Mouse (Mus musculus) neural tube, embryonic 15.5 days (tissue): Measurements from ENCODE around the gene Prpf6. TPM values are rescaled to one million over a fixed set of nuclear protein-coding genes. Genes with fewer than 3 reads are reported as not detected.
A peak's percentile ranks its signal among the peaks of the same experiment; 100 is the strongest.

Experiments
- ATAC-seq: fragments of 200-750 bp; cut with Nextera tagmentation; 2 replicates; pipeline ENCODE4 v1.8.0; 2017; ENCODE audit warnings: mild to moderate bottlenecking, moderate TSS enrichment, moderate library complexity; ENCODE audit not compliant: low FRiP score
- H3K27ac ChIP-seq: fragments of 300-500 bp; sonication (generic); replicated peaks from 2 replicates; pipeline ENCODE4 v1.5.1; 2015; ENCODE audit warnings: mild to moderate bottlenecking, inconsistent platforms
- H3K27me3 ChIP-seq: fragments of 300-500 bp; sonication (generic); replicated peaks from 2 replicates; pipeline ENCODE4 v1.6.1; 2015; ENCODE audit warnings: inconsistent platforms
- H3K36me3 ChIP-seq: fragments of 300-500 bp; sonication (generic); 2 replicates; pipeline ENCODE4 v1.6.1; 2015; ENCODE audit warnings: inconsistent platforms
- H3K4me1 ChIP-seq: fragments of 300-500 bp; sonication (generic); 2 replicates; pipeline ENCODE4 v1.6.1; 2015; ENCODE audit warnings: inconsistent platforms
- H3K4me2 ChIP-seq: fragments of 300-500 bp; sonication (generic); 2 replicates; pipeline ENCODE4 v1.6.1; 2015; ENCODE audit warnings: inconsistent platforms, mild to moderate bottlenecking, moderate library complexity
- H3K4me3 ChIP-seq: fragments of 300-500 bp; sonication (generic); replicated peaks from 2 replicates; pipeline ENCODE4 v1.5.1; 2015; ENCODE audit warnings: mild to moderate bottlenecking, inconsistent platforms
- H3K9ac ChIP-seq: fragments of 300-500 bp; sonication (generic); replicated peaks from 2 replicates; pipeline ENCODE4 v1.6.1; 2015; ENCODE audit warnings: mild to moderate bottlenecking, inconsistent platforms
- H3K9me3 ChIP-seq: fragments of 300-500 bp; sonication (generic); replicated peaks from 2 replicates; pipeline ENCODE4 v1.6.1; 2016; ENCODE audit warnings: inconsistent platforms
- WGBS: fragments of 180-500 bp; shearing (Covaris S2); methylation state at CpG from one replicate; pipeline ENCODE4 v1.1.7; 2015; ENCODE audit warnings: mixed read lengths; 5-methylcytosine and 5-hydroxymethylcytosine counted together
- polyA plus RNA-seq: library from polyadenylated mRNA; unstranded; fragments of >200 nt; fragmentation: Nextera tagmentation; extraction: Ambion mirVana; gene quantifications from 2 replicates; pipeline ENCODE4 v1.2.1, GENCODE M21; 2015

Prpf6 gene
- polyA plus RNA-seq, 1 experiment from 2014 or later = 58.2 TPM

DNA sequence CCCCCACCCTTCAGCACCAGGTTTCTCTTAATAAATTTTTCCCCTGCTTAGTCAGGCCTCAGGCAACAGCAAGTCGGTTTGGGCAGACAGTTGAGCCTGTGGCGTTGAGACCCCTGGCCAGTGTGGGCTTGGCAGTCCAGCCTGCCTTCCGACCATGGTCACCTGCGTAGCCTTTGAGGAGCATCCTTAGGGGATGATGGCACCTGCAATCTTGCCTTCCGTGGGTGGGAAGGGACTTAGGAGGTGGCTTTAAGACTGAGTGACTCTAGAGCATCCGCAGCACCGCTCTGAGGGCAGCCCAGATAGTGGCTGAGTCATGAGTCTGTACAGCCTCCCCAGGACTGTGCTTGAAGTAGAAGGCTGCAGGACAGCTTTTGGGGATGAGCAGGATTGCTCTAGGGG lies 89.0 kb downstream of the Prpf6 start:
- Histone ChIP-seq H3K36me3 (peaks cover 7% of the 10 kb centered on the region; the same call in 1 of the 2 replicates), H3K27ac (peak overlapping the region; percentile 76), H3K9ac (peak overlapping the region; percentile 78), H3K27me3 (no peaks in the 10 kb centered on the region), H3K9me3 (no peaks in the 10 kb centered on the region), H3K4me1 (peaks cover 35% of the 10 kb centered on the region), H3K4me2 (peak overlapping the region; percentile 83), H3K4me3 (peak overlapping the region; percentile 58)
- WGBS = 18% methylated on average over 7 of the region's 7 CpGs
- peak; percentile 45 for ATAC-seq

DNA sequence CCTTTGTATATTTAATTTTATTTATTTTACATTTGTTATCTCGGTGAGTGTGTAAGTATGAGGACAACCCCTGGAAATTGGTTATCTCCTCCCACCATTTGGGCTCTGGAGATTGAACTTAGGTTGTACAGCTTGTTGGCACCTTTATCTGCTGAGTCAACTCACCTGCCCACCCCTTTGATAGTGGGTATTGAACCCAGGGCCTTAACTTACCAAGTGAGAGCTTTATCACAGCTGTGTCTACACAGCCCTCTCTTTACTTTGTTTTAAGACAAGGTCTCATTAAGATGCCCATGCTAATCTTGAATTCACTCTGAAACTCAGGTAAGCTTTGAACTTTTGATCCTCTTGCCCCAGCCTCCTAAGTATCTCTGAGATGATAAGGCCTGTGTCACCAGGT lies 90.3 kb downstream of the Prpf6 start:
- ATAC-seq = no peak
- no peak overlapping the region for H3K27ac ChIP-seq
- no peaks in the 10 kb centered on the region for H3K27me3 ChIP-seq
- no peak overlapping the region for H3K9ac ChIP-seq
- no peaks in the 10 kb centered on the region for H3K9me3 ChIP-seq
- peaks cover 28% of the 10 kb centered on the region for H3K4me1 ChIP-seq
- no peak overlapping the region for H3K4me2 ChIP-seq
- H3K36me3 ChIP-seq = peaks cover 18% of the 10 kb centered on the region
- WGBS = 95% methylated on average over 1 of the region's 1 CpGs
- no peak overlapping the region for H3K4me3 ChIP-seq

DNA sequence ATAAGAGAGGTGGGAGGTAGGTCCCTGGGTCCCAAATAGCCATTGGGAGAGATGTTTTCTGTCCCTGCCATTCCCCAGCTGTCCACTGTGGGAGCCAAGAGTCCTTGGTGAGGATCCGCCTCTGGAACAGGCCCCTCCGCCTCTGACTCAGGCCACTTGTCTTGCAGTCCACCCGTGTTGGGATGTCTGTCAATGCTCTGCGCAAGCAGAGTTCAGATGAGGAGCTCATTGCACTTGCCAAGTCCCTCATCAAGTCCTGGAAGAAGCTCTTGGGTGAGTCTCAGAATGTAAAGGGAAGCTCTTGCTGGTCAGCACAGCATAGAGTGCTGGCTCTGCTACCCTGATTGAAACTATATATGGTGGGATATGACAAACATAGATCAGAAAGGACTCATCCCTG lies 91.7 kb downstream of the Prpf6 start:
- Histone ChIP-seq H3K9ac (no peak overlapping the region), H3K4me3 (no peak overlapping the region), H3K36me3 (peaks cover 32% of the 10 kb centered on the region), H3K4me2 (no peak overlapping the region), H3K27ac (no peak overlapping the region), H3K9me3 (no peaks in the 10 kb centered on the region), H3K4me1 (peaks cover 28% of the 10 kb centered on the region), H3K27me3 (no peaks in the 10 kb centered on the region)
- no peak for ATAC-seq
- WGBS = 68% methylated on average over 4 of the region's 4 CpGs

DNA sequence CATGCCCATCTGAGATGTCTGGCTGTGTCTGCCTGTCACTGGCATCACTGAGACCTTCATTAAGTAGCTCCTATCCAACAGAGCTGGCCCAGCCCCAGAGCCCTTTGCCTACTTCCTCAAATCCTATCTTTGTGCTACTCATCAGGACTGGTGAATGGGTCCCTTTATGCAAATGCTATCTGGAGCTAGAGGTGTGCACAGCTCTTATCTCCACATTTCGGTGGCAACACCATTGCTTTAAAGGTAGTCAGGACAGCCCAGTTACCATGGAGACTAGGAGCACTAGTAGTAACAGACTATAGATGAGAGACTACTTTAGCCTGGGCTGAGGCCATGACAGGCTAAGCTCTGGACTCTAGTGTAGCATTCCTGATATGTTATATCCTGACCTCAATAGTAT lies 93.0 kb downstream of the Prpf6 start:
- Histone ChIP-seq H3K4me3 (no peak overlapping the region), H3K4me2 (no peak overlapping the region), H3K4me1 (peaks cover 23% of the 10 kb centered on the region), H3K27ac (no peak overlapping the region), H3K36me3 (peaks cover 43% of the 10 kb centered on the region), H3K9me3 (no peaks in the 10 kb centered on the region), H3K9ac (no peak overlapping the region), H3K27me3 (no peaks in the 10 kb centered on the region)
- ATAC-seq = no peak
- WGBS = 97% methylated on average over 1 of the region's 1 CpGs

DNA sequence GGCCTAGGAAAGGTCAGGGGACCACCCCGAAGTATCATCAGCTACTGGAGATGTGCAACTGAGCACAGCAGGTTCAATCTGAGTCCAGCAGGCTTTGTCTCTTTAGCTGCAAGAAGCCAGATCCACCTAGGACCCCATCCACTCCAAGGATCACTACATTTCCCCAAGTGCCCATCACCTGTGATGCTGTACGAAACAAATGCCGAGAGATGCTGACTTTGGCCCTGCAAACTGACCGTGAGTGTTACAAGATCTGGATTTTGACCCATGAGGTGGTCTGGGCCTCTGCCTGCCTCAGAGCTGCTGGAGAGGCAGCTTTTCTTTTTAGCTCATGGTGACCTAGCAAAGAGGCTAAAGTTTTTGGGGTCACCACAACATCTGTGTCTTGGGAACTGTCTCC lies 94.0 kb downstream of the Prpf6 start:
- peaks cover 45% of the 10 kb centered on the region for H3K36me3 ChIP-seq
- no peak overlapping the region for H3K4me2 ChIP-seq
- H3K27me3 ChIP-seq = no peaks in the 10 kb centered on the region
- no peak overlapping the region for H3K4me3 ChIP-seq
- H3K9ac ChIP-seq = no peak overlapping the region
- 96% methylated on average over 4 of the region's 4 CpGs for WGBS
- no peaks in the 10 kb centered on the region for H3K9me3 ChIP-seq
- ATAC-seq = no peak
- peaks cover 23% of the 10 kb centered on the region for H3K4me1 ChIP-seq
- no peak overlapping the region for H3K27ac ChIP-seq

DNA sequence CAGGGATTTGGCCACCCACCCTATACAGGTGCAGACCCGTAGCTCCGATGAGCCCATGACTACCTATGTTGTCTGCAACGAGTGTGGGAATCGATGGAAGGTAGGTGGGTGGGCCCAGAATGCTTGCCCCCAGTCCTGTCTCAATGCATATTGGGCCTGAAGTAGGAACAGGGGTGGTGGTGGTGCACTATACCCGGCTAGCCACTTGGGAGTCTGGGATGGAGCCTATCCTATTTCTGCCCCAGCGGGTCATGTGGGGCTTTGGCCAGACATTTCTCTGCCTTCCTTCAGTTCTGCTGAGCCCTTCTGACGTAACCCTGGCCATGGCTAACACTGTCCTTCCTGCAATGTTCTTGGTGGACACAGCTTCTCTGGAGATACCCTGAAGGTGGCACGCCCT lies 95.9 kb downstream of the Prpf6 start:
- WGBS = 95% methylated on average over 8 of the region's 8 CpGs
- Histone ChIP-seq H3K9ac (no peak overlapping the region), H3K4me2 (no peak overlapping the region), H3K36me3 (peaks cover 45% of the 10 kb centered on the region), H3K27me3 (no peaks in the 10 kb centered on the region), H3K9me3 (no peaks in the 10 kb centered on the region), H3K4me3 (no peak overlapping the region), H3K27ac (no peak overlapping the region), H3K4me1 (peaks cover 22% of the 10 kb centered on the region)
- ATAC-seq = no peak

DNA sequence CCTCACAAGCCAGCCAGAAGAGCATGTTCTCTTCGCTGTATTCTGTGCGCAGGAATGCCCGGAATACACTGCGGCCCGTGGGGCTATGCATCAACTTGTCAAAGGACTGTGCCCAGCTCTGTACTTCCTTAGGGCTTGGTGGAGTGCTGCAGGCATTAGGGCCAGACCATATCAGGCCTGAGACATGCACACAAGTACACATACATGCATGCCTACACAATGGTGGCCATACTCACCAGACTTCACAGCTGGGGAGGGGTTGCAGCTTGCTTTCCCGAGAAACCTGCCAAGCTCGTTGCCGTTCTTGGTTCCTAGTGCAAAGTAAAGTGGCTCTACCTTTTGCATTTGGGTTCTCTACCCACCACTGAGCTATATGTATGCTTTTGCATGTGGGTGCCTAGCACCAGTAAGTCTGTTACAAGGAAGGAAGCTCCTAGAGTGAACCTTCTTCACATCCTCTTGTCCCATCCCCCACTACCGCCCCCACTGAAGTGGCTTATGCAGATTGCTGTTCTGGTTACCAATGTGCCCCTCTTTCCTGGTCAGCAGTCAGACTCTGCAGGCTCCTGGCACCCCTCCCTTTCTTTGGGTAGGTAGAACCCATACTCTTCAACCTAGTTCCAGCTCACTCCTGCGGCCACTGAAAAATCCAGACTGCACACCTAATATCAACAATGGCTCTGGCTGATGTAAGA lies 97.9 kb downstream of the Prpf6 start:
- Histone ChIP-seq H3K9ac (no peak overlapping the region), H3K9me3 (no peaks in the 10 kb centered on the region), H3K27me3 (no peaks in the 10 kb centered on the region), H3K4me2 (no peak overlapping the region), H3K4me3 (no peak overlapping the region), H3K4me1 (peaks cover 35% of the 10 kb centered on the region), H3K27ac (no peak overlapping the region), H3K36me3 (peaks cover 45% of the 10 kb centered on the region)
- ATAC-seq = no peak
- 92% methylated on average over 10 of the region's 10 CpGs for WGBS

DNA sequence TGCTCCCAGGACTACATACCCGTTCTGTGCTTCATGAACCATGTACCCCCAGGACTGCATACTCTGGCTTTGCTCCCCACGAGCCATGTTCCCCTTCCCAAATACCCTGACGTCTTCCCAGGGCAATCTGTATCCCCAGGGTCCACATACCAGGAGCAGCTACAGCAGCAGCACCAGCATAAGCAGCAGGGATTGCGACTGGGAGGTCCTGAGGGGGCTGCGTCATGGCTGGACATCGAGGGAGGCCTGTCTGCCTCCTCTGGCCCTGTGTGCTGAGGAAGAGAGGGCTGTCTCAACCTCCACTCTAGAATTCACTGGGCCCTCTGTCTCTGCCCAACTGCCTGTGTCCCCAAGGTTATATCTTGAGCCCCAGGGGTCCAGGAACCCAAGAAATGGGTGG lies 99.4 kb downstream of the Prpf6 start:
- H3K9me3 ChIP-seq = no peaks in the 10 kb centered on the region
- H3K4me3 ChIP-seq = no peak overlapping the region
- H3K27me3 ChIP-seq = no peaks in the 10 kb centered on the region
- H3K36me3 ChIP-seq = peaks cover 35% of the 10 kb centered on the region
- peaks cover 36% of the 10 kb centered on the region for H3K4me1 ChIP-seq
- WGBS = 91% methylated on average over 6 of the region's 6 CpGs
- no peak for ATAC-seq
- H3K9ac ChIP-seq = no peak overlapping the region
- no peak overlapping the region for H3K27ac ChIP-seq
- no peak overlapping the region for H3K4me2 ChIP-seq

DNA sequence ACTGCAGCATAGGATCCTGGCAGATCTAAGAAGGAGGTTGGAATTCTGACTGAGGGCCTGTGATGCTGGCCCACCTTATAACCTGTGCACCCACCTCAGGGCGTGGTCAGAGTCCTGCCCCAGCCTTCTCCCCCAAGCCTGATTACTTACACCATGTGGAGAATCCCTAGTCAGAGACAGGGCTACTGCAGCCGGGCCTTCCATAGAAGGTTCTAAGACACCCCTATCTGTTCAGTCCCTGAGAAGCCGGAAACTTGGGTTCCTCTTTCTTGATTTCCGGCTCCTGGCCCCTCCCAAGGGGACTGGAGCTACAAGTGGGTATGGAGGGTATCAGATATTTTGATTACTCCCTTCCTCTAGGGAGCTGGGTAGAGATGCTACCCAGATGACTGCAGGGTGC lies 99.9 kb downstream of the Prpf6 start:
- ATAC-seq = no peak
- Histone ChIP-seq H3K9me3 (no peaks in the 10 kb centered on the region), H3K4me2 (no peak overlapping the region), H3K36me3 (peaks cover 31% of the 10 kb centered on the region), H3K4me1 (peaks cover 36% of the 10 kb centered on the region), H3K4me3 (no peak overlapping the region), H3K27me3 (no peaks in the 10 kb centered on the region), H3K27ac (no peak overlapping the region), H3K9ac (no peak overlapping the region)
- WGBS = 93% methylated on average over 4 of the region's 4 CpGs

DNA sequence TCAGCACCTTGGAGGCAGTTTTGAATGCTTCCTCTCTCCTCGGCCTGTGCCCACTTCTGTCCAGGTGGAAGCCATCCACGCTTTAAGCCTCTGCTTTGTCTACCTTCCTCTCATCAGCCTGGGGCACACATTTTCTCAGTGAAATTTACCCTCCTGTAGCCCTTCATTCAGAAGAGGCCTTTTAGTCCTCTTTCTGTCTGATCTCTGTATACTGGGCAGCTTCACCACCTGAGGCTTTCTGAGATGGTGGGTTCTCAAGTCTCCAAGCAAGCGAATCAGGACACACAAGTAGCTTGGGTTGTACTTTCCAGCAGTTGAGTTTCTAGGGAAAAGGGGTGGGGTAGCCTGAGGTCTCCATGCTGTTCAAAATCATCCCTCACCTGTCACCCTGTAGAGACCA lies 100.6 kb downstream of the Prpf6 start:
- H3K4me3 ChIP-seq = peak overlapping the region; percentile 71
- no peak overlapping the region for H3K9ac ChIP-seq
- WGBS = 98% methylated on average over 3 of the region's 3 CpGs
- no peaks in the 10 kb centered on the region for H3K27me3 ChIP-seq
- H3K4me1 ChIP-seq = peaks cover 36% of the 10 kb centered on the region
- no peak overlapping the region for H3K27ac ChIP-seq
- peaks cover 24% of the 10 kb centered on the region for H3K36me3 ChIP-seq
- H3K4me2 ChIP-seq = peak overlapping the region; percentile 97
- H3K9me3 ChIP-seq = no peaks in the 10 kb centered on the region
- no peak for ATAC-seq

DNA sequence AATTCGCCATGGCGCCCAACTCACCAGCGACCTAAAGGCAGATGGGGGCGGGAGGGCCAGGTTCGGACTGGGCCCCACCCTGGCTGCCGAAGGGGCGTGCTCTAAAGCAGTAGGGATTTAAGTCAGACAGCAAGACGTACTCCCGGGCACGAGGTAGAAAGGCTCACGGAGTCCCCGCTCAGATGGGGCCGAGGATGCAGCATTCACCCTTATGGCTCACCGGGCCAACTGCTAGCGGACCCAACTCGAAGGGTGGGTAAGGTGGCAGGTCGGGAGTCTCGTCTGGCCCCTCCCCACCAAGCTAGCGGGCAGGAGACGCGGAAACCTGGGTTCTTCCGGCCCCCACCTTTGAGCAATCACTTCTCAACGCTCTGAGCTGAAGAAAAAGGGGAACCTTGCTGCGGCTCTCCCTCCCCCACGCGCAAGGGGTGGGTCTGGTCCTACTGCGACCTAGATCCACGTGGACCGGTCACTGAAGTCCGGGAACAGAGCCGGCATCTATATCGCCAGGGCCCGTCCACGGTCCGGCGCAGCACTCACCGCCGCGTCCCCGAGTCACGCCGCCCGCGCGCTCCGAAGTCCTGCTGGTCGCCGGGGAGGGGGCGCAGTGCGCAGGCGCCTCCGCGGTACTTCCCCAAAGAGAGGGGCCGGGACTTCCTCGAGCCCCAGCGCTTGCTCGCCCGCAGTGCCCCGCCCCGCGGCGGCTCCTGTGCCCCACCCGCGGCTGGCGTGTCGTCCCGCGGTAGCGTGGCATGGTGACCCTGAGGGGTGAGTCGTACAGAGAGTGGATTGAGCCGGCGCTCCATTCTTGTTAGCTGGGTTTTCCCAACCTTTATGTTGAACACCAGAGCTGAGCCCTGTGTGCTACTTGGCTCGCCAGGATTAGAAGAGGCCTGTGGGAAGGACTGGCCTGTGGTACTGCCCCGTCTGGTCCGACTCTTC lies 101.9 kb downstream of the Prpf6 start, which contains the start of gene Rgs19:
Rgs19 (minus strand) TSS at position 639 of the 942 bp plus-strand sequence.
- Histone ChIP-seq H3K27me3 (no peaks in the 10 kb centered on the region), H3K9ac (peak within 1 kb of the TSS; percentile 78), H3K36me3 (peaks cover 11% of the 10 kb centered on the region), H3K9me3 (no peaks in the 10 kb centered on the region), H3K4me2 (peak within 1 kb of the TSS; percentile 97), H3K4me1 (peaks cover 36% of the 10 kb centered on the region), H3K4me3 (peak within 1 kb of the TSS; percentile 71), H3K27ac (peak within 1 kb of the TSS; percentile 80)
- peak; percentile 89 for ATAC-seq
- under 1% methylated on average over 61 of the region's 75 CpGs for WGBS

DNA sequence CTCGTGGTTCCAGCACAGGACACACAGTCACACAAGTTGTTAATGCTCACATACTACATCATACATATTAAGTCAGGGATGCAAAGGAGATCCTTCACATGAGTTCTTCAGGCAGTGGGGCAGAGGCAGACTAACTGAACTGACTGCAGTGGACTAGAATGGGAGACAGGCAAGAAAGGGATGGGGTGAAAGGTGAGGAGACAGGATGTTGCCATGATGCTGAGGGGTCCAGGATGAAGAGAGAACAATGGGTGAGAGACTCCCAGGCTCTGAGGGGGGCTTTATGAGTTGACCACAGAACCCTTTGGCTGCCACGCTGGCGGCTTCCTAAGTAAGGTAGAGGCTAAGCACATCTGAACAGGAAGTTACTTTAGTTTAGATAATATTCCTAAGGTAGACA lies 102.9 kb downstream of the Prpf6 start:
- H3K36me3 ChIP-seq = 0 out of 2 replicates have a peak, but pooled peaks cover 2% of the 10 kb centered on the region
- no peaks in the 10 kb centered on the region for H3K27me3 ChIP-seq
- H3K4me2 ChIP-seq = peak overlapping the region; percentile 97
- no peak overlapping the region for H3K27ac ChIP-seq
- no peak overlapping the region for H3K9ac ChIP-seq
- WGBS = 94% methylated on average over 3 of the region's 3 CpGs
- peaks cover 36% of the 10 kb centered on the region for H3K4me1 ChIP-seq
- H3K9me3 ChIP-seq = no peaks in the 10 kb centered on the region
- peak overlapping the region; percentile 71; the same call in 1 of the 2 replicates for H3K4me3 ChIP-seq
- no peak for ATAC-seq
